In genomic region chr3:123370927-123371326, GRCm38 (mm10) we compare ENCODE assay signal across 31 mouse cellular contexts.
"Had no signal": no experiment of that assay in that cellular context is flagged by ENCODE, and none has a peak within 500 bp of the region (broad histone marks: within the 10 kb centered on the region; RNA-seq: fewer than 3 reads in every experiment).

No protein-coding gene starts in this region.

- H3K4me1 ChIP-seq: heart, embryonic 10.5 days; heart, embryonic 12.5 days; heart, embryonic 13.5 days; hindbrain, embryonic 10.5 days; hindbrain, embryonic 12.5 days; hindbrain, embryonic 13.5 days; hindbrain, embryonic 15.5 days; intestine, embryonic 15.5 days; kidney, embryonic 15.5 days had no signal

- DNase-seq: heart, postnatal 10 days; heart, postnatal 14 days; heart, postnatal 36 days; heart, postnatal 4 days; kidney, adult 11 months; kidney, adult 18-20 months; kidney, adult 2 months; kidney, adult 8-10 months; kidney, adult 9 months; kidney, postnatal 10 days; kidney, postnatal 14 days; kidney, postnatal 25 days; kidney, postnatal 36 days; kidney, postnatal 4 days; layer of hippocampus, adult 9-11 months; layer of hippocampus, postnatal 36 days had no signal

- H3K9me3 ChIP-seq: heart, embryonic 10.5 days; heart, embryonic 12.5 days; heart, embryonic 13.5 days; heart, embryonic 15.5 days; hindbrain, embryonic 10.5 days; hindbrain, embryonic 12.5 days; hindbrain, embryonic 13.5 days; hindbrain, embryonic 15.5 days; intestine, embryonic 15.5 days; kidney, embryonic 15.5 days had no signal

- H3K27ac ChIP-seq: heart, embryonic 10.5 days; heart, embryonic 13.5 days; heart, embryonic 15.5 days; hindbrain, embryonic 10.5 days; hindbrain, embryonic 12.5 days; hindbrain, embryonic 13.5 days; hindbrain, embryonic 14.5 days; hindbrain, embryonic 15.5 days; hindbrain, postnatal 0 days; intestine, embryonic 15.5 days; kidney, embryonic 15.5 days; kidney, postnatal 0 days; layer of hippocampus, adult 2 months; left cerebral cortex, adult 2 months had no signal

- H3K27me3 ChIP-seq: heart, embryonic 12.5 days; heart, embryonic 13.5 days; heart, embryonic 15.5 days; hindbrain, embryonic 12.5 days; hindbrain, embryonic 13.5 days; hindbrain, embryonic 15.5 days; intestine, embryonic 15.5 days; kidney, embryonic 15.5 days had no signal

- H3K9ac ChIP-seq: heart, embryonic 12.5 days; heart, embryonic 13.5 days; heart, embryonic 15.5 days; hindbrain, embryonic 12.5 days; hindbrain, embryonic 13.5 days; hindbrain, embryonic 14.5 days; hindbrain, embryonic 15.5 days; intestine, embryonic 15.5 days; kidney, embryonic 15.5 days had no signal

- H3K4me3 ChIP-seq: heart, embryonic 10.5 days; heart, embryonic 12.5 days; heart, embryonic 13.5 days; heart, embryonic 15.5 days; hindbrain, embryonic 10.5 days; hindbrain, embryonic 12.5 days; hindbrain, embryonic 13.5 days; hindbrain, embryonic 15.5 days; intestine, embryonic 15.5 days; kidney, embryonic 15.5 days; layer of hippocampus, adult 2 months; left cerebral cortex, adult 2 months had no signal
